Mouse (Mus musculus) ES-E14 (cell line): ENCODE data around the gene Gtf3c1. TPM values are rescaled to one million over a fixed set of nuclear protein-coding genes. Genes with fewer than 3 reads are reported as not detected.

Experiments used
- DNase-seq: peaks from one replicate; pipeline ENCODE4 v3.0.0-alpha.2; 2013; ENCODE audit warnings: low read depth, low spot score
- H3K27ac ChIP-seq: 2 replicates; pipeline ENCODE4 v1.5.1; 2012; ENCODE audit warnings: low read depth, mild to moderate bottlenecking, low read length, moderate library complexity, mixed read lengths; ENCODE audit not compliant: poor library complexity, insufficient read depth, severe bottlenecking
- H3K36me3 ChIP-seq: 2 replicates; pipeline ENCODE4 v1.6.1; 2012; ENCODE audit warnings: mild to moderate bottlenecking, low read length, moderate library complexity, mixed read lengths; ENCODE audit not compliant: control insufficient read depth, poor library complexity, insufficient read depth, severe bottlenecking
- H3K4me1 ChIP-seq, 2 experiments: fragments of 150-350 bp in 1 of 2; sonication (generic) in 1 of 2; 2 replicates each; pipeline ENCODE4 v1.6.1; 2012; ENCODE audit warnings: low read length in 2 of 2, mild to moderate bottlenecking in 1 of 2, mixed read lengths in 1 of 2; ENCODE audit not compliant: control insufficient read depth in 2 of 2, insufficient read depth in 2 of 2, poor library complexity in 1 of 2
- H3K4me3 ChIP-seq, 2 experiments: fragments of 150-350 bp in 1 of 2; sonication (generic) in 1 of 2; 2 replicates each; pipeline ENCODE4 v1.5.1; 2012; ENCODE audit warnings: low read length in 2 of 2, low read depth in 1 of 2, mild to moderate bottlenecking in 1 of 2, mixed read lengths in 1 of 2; ENCODE audit not compliant: insufficient read depth in 1 of 2, poor library complexity in 1 of 2, severe bottlenecking in 1 of 2
- H3K9ac ChIP-seq: 2 replicates; pipeline ENCODE4 v1.6.1; 2012; ENCODE audit warnings: low read depth, mild to moderate bottlenecking, low read length, mixed read lengths; ENCODE audit not compliant: poor library complexity, insufficient read depth, severe bottlenecking
- H3K9me3 ChIP-seq: fragments of 150-350 bp; sonication (generic); 2 replicates; pipeline ENCODE4 v1.6.1; 2012; ENCODE audit warnings: low read depth, mild to moderate bottlenecking, low read length; ENCODE audit not compliant: control insufficient read depth, insufficient read depth
- CHD2 ChIP-seq: IDR thresholded peaks from 2 replicates; pipeline ENCODE4 v1.6.1; 2014; ENCODE audit warnings: mild to moderate bottlenecking, low read depth, low read length, inconsistent platforms
- HCFC1 ChIP-seq: IDR thresholded peaks from 2 replicates; pipeline ENCODE4 v1.6.1; 2012; ENCODE audit warnings: low read length, inconsistent platforms, borderline replicate concordance; ENCODE audit not compliant: insufficient read depth
- MAFK ChIP-seq: IDR thresholded peaks from 2 replicates; pipeline ENCODE4 v1.6.1; 2014; ENCODE audit warnings: mild to moderate bottlenecking, low read depth, low read length, inconsistent platforms; ENCODE audit not compliant: insufficient read depth
- ZC3H11A ChIP-seq: IDR thresholded peaks from 2 replicates; pipeline ENCODE4 v1.6.1; 2012; ENCODE audit warnings: low read depth, mild to moderate bottlenecking, inconsistent platforms, low read length, borderline replicate concordance
- ZNF384 ChIP-seq: IDR thresholded peaks from 2 replicates; pipeline ENCODE4 v1.6.1; 2012; ENCODE audit warnings: low read depth, low read length, inconsistent platforms
- in situ Hi-C, 2 experiments: fragments of 600-800 bp; cut with MboI; formaldehyde crosslinking; loops; one replicate each; pipeline ENCODE4 v1.15.1; 2025; ENCODE audit warnings: low sequenced_read_pairs in 2 of 2, inconsistent platforms in 1 of 2; ENCODE audit not compliant: unreplicated experiment in 2 of 2
- total RNA-seq: library from RNA; depleted of rRNA; stranded (reverse); fragments of 300-350 nt; gene quantifications from 2 replicates; pipeline ENCODE4 v1.2.3, GENCODE M21; 2012

The Gtf3c1 gene
- total RNA-seq, 1 experiment, result 83.5 TPM

DNA sequence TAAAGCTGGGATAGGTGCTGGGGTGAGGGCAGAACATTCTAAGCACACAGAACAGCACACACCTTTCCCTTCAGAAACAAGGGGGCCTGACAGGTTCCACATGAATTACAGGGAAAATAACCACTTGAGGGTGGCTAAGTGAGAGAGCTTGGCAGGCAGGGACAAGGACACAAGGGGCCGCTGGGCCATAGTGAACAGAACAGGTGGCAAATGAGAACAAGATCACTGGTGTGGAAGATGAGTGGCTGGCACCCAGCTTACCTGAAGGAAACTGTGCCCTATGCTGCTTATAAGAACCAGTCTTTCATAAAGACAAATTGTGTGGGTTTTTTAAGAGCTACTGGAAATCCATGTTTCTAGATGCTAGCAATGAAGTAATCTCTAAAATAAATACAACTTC is 4.8 kb downstream of the Gtf3c1 start:
- in situ Hi-C loops, result no loop called here
- Histone ChIP-seq H3K9ac (no peak overlapping the region), H3K27ac (no peak overlapping the region), H3K9me3 (no peaks in the 10 kb centered on the region), H3K4me3 (no peak overlapping the region), H3K4me1 (peaks cover 2 to 6% of the 10 kb centered on the region in 2 experiments; a peak in 1 of 4 replicates), H3K36me3 (peaks cover 37% of the 10 kb centered on the region)
- DNase-seq, result no peak
- no peak for TF ChIP-seq MAFK
- no peak for TF ChIP-seq HCFC1
- TF ChIP-seq CHD2, result no peak
- TF ChIP-seq ZNF384, result no peak
- no peak for TF ChIP-seq ZC3H11A

DNA sequence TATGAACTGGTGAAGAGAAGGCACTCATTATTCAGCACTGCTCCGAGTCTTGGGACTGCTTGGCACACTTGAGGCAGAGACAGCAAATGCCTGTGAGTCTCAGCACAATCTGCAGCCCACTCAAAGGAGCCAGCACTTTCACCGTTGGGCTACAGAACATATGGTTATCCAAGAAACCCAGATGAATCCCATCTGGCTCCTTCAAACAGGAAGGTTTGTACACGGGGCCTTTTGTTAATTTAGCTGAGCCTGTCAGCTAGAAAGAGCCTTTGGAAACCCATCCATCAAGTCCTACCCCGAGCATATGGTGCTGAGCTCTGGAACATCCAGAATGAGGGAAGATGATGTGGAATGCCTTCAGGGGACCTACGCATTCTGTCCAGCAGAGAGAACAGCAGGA is 13.5 kb downstream of the Gtf3c1 start:
- in situ Hi-C loops, result no loop called here
- H3K4me3 ChIP-seq, result no peak overlapping the region
- no peaks in the 10 kb centered on the region for H3K4me1 ChIP-seq
- H3K27ac ChIP-seq, result no peak overlapping the region
- H3K9me3 ChIP-seq, result no peaks in the 10 kb centered on the region
- TF ChIP-seq MAFK, result no peak
- TF ChIP-seq HCFC1, result no peak
- TF ChIP-seq ZC3H11A, result no peak
- no peak for TF ChIP-seq ZNF384
- TF ChIP-seq CHD2, result no peak
- DNase-seq, result no peak
- H3K36me3 ChIP-seq, result peaks cover 56% of the 10 kb centered on the region
- no peak overlapping the region for H3K9ac ChIP-seq

DNA sequence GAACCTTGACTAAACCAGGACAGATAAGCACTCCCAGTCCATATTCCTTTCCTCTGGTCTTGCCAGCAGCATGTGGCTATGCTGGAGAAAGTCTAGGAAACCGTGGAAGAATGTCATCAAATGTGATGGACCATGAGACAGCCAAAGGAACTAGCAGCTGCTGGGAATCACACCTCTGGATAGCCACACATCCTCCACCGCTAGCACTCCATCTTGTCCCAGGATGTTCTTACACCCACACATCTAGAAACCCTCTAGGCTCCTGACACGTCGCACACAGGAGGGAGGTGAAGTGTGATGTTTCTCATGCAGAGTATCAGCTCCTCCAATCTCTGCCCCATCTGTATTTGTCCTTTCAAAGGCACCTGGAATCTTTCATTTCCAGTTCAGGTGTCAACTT is 17.1 kb downstream of the Gtf3c1 start:
- Histone ChIP-seq H3K9me3 (no peaks in the 10 kb centered on the region), H3K9ac (no peak overlapping the region), H3K27ac (no peak overlapping the region), H3K36me3 (peaks cover 37% of the 10 kb centered on the region), H3K4me1 (no peaks in the 10 kb centered on the region), H3K4me3 (no peak overlapping the region)
- no peak for DNase-seq
- TF ChIP-seq HCFC1, result no peak
- TF ChIP-seq MAFK, result no peak
- TF ChIP-seq ZC3H11A, result no peak
- TF ChIP-seq CHD2, result no peak
- no peak for TF ChIP-seq ZNF384
- in situ Hi-C loops, result no loop called here

DNA sequence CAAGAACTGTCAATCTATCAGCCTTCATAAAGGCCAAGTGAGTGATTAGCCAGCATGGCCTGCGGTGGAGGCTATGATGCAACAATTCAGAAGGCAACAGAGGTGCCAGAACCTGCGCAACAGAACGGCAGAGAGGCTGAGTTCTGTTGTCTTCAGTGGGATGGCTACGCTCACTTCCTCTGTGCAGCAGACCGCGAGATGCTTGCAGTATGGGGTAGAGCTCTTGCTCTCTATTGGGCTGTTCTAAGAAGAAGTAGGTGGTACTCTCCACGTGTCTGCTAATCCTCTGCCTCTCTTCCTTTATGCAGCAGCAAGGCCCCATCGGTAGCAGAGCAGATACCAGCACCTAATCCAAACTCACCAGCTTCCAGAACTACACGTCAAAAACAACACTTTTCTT is 27.6 kb downstream of the Gtf3c1 start:
- Histone ChIP-seq H3K36me3 (peaks cover 47% of the 10 kb centered on the region), H3K27ac (no peak overlapping the region), H3K9me3 (no peaks in the 10 kb centered on the region), H3K9ac (no peak overlapping the region), H3K4me1 (no peaks in the 10 kb centered on the region), H3K4me3 (no peak overlapping the region)
- DNase-seq, result no peak
- TF ChIP-seq CHD2 (no peak), ZC3H11A (no peak), MAFK (no peak), ZNF384 (no peak)
- in situ Hi-C loops, result no loop called here

DNA sequence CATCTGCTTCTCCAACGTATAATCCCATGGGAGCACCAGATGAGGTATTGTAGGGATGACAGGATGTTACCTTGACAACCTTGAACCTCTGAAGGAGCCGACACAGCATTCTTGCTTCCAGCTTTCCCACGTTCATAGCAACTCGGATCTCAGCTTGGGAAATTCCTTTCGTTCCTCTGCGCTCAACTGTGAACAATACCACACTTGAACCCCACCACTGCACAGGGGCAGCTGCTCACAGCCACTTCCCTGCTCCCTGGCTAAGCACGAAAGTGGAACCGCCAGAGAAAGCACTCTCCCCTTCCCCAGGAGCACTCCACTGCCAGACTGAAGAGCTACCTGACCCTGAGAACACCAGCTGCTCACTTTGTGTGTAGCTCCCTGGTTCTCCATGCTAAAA is 28.8 kb downstream of the Gtf3c1 start:
- Histone ChIP-seq H3K9me3 (no peaks in the 10 kb centered on the region), H3K27ac (no peak overlapping the region), H3K4me3 (no peak overlapping the region), H3K9ac (no peak overlapping the region), H3K4me1 (no peaks in the 10 kb centered on the region), H3K36me3 (peaks cover 53% of the 10 kb centered on the region)
- no peak for DNase-seq
- no peak for TF ChIP-seq CHD2
- TF ChIP-seq MAFK, result no peak
- TF ChIP-seq HCFC1, result no peak
- TF ChIP-seq ZNF384, result no peak
- TF ChIP-seq ZC3H11A, result no peak
- in situ Hi-C loops, result no loop called here
